Mouse (Mus musculus): ENCODE data around the gene Cyb561. TPM values are rescaled to one million over a fixed set of nuclear protein-coding genes. Genes with fewer than 3 reads are reported as not detected.

The Cyb561 gene
- total RNA-seq, 1 experiment from 2014 or later: not detected

DNA sequence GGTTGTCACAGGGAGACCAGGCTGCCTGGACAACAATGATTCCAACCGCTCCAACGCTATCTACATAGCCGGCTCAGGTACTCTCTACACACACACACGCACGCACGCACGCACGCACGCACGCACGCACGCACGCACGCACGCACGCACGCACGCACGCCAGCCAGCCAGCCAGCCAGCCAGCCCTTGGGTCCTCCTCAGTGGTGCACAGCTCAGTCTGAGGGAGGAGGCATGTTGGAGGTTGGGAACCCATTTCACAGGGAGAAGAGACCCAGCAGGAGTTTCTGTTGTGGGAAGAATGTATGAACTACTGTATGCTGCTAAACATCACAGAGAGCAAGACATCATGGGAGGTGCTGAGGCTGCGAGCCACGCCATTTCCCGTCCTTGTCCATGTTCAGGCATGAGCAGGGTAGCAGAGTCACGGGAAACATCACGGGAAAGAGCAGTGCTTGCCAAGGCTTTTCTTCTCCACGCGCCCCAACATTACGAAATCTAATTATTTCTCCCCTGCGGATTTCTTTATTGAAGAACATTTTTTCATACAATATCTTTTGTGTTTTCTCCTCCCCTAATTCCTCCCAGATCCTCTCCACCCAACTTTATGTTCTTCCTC is 2.8 kb upstream of the Cyb561 start:
- no peak for ATAC-seq (ENCODE audit: extremely low read depth, insufficient number of reproducible peaks, low FRiP score, poor library complexity, severe bottlenecking)

DNA sequence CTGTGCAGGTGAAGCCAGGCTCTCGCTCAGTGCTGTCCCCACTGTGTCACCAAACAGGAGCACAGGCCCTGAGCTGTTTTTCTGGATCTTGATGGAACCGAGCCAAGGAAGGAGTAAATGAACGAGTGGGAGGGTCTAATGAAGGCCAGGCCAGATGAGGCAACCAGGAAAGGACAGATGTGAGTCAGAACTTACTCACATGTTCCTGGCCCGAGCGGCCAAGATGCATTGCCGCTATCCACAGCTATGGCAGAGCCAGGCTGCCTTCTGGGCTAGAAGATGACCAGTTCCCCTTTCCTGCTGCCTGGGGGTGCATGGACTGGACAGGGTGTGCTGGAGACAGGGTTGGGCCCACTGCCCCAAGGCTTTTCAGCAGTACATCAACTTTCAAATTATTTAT is 266 bp upstream of the Cyb561 start:
- no peak for ATAC-seq (ENCODE audit: extremely low read depth, insufficient number of reproducible peaks, low FRiP score, poor library complexity, severe bottlenecking)

DNA sequence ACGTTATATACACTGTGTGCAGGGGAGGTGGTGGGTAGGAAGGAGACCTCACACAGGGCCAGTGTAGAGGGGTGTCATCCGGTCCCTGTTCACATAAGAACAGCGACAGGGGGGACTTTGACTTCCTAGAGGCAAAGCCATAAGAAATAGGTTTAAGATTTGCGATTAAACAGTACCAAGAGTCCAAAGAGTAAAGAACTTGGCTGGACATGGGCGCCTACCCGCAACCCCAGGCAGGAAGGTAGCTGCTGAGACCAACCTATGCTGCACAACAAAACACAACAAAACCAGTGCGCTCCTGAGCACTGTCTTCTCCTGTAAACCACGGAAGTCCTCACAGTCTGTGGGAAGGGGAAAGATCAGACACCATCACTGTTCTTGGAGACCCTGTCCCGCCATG is 1.0 kb downstream of the Cyb561 start:
- ATAC-seq (ENCODE audit: extremely low read depth, insufficient number of reproducible peaks, low FRiP score, poor library complexity, severe bottlenecking): no peak

DNA sequence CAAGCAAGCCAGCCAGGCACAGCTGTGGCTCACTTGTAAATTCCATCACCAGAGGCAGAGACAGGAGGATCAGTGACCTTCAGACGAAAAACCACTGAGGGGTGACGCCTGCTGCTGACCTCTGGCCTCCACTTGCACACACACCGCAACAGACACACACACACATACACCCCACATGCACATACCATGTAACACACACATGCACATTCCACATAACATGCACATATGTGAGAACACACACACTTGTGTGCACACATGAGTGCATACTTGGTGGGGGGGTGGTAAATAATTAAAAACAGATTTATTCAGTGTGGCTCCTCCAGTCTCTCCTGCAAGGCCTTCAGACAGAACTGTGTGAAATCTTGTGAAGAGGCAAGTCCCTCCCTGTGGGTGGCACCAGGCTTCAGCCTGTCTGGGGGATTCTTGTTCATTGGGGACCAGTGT is 1.5 kb downstream of the Cyb561 start:
- no peak for ATAC-seq (ENCODE audit: extremely low read depth, insufficient number of reproducible peaks, low FRiP score, poor library complexity, severe bottlenecking)

DNA sequence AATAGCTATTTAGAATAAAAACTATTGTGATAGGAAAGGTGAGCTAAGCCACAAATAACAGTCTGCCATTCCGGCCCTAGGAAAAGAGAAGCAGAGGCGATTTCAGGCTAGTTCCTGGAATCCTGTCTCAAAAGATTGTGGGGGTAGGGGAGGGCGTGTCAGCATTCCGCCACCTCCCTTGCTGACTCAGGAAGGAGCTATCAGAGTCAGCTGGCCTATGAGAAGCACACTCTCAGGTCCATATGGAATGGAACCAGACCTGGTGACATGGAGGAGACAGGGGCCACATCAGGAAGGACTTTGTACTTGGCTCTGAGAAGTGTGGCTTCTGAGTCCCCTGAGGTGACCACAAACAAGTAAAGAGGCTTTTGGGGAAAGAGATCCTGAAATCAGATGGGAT is 2.6 kb downstream of the Cyb561 start:
- no peak for ATAC-seq (ENCODE audit: extremely low read depth, insufficient number of reproducible peaks, low FRiP score, poor library complexity, severe bottlenecking)

DNA sequence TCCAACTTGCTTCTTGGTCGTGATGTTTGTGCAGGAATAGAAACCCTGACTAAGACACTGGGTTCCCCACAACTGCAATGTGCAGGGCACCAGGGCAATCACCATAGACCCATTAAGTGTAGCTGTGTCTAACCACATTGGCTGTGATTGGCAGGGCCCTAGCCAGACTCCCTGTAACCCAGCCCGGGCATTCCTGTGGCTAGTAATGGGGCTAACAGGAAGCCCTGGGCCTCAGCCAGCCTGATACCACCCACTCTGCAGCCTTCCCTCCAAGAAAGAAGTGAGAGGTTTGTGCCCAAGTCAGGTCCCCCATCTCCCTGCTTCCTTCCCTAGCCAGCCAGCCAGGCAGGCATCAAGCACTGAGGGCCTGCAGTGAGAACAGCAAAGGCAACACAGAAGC is 4.9 kb downstream of the Cyb561 start:
- ATAC-seq (ENCODE audit: extremely low read depth, insufficient number of reproducible peaks, low FRiP score, poor library complexity, severe bottlenecking): no peak

DNA sequence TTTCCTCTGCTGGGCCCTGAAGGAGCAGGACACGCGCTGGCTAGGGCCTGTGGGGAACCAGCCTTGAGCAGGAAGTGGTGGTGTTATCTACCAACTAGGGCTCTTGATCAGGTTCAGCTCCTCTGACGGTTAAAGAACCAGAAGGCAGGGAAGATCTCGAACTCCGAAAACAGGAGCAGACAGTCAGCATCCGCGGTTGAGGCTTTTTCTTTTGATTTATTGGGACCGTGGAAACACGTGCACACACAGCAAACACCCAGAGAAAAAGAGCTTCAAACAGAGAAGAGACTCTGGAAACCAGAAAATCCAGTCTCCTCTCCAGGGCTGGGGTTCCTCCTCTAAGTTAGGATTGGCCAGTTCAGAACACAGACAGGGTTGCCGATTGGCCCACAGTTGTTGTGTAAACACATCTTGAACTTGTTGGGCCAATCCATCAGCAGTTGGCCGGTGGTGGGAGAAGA is 6.4 kb downstream of the Cyb561 start:
- no peak for ATAC-seq (ENCODE audit: extremely low read depth, insufficient number of reproducible peaks, low FRiP score, poor library complexity, severe bottlenecking)

DNA sequence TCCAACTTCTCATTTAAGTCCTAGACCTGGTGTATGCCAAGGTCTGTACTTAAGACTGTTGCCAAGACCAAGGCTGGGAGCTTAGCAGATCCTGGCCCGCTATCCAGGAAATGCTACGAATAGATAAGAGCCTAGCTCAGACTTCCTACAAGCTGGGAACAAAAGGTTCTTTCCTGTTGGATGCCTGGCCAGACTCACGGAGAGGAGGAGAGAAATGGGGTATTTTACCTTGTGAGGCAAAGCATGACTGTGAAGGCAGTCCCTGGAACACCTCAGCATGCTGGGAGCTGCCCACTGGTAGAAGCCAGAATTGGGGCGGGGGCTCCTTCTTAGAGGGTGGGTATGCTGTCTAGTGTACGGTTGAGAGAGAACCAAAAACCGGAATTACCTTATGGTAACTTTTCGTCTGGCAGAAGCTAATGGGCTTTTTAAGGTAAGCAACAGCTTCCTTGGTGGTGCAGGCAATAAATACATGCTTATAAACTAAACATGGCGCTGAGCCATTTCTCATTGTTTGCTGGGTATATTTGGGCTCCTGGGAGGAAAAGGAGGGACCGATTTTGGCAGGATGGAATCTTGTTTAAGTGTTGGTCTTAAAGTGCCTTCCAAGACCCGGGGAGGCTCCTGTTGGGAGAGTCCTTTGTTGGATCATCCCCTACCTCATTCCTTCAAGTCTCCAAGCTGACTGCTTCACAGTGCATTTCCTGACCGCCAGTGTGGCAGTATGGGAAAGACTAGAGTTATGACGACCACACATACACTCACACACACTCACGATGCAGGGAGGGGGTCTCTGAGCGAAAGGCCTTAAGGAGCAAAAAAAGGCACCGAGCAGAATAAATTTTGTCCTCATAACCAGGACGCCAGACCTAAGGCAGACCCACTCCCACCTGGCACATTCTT is 8.1 kb downstream of the Cyb561 start:
- no peak for ATAC-seq (ENCODE audit: extremely low read depth, insufficient number of reproducible peaks, low FRiP score, poor library complexity, severe bottlenecking)

DNA sequence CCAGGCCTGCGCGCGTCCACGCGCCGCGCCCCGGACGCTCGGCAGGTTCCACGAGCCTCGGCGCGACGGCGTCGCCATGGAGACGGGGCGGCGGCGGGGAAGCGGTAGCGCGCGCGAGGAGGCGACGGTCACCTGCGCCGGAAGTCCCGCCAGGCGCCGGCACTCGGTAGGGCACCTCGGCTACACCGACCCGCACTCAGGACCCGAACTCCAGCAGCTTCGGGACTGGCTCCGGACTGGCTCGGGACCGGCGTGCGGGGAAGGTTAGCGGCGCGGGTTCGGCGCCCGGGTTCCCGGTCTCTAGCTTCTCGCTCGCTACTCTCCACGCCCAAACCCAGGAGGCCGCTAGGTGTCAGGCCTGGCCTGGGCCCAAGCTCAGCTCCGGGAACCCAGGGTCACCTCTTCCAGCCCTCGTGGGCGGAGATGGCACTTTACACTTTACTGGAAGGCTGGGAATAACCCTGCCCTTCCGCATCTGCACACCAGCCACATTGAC is 9.0 kb downstream of the Cyb561 start:
- ATAC-seq (ENCODE audit: extremely low read depth, insufficient number of reproducible peaks, low FRiP score, poor library complexity, severe bottlenecking): no peak

DNA sequence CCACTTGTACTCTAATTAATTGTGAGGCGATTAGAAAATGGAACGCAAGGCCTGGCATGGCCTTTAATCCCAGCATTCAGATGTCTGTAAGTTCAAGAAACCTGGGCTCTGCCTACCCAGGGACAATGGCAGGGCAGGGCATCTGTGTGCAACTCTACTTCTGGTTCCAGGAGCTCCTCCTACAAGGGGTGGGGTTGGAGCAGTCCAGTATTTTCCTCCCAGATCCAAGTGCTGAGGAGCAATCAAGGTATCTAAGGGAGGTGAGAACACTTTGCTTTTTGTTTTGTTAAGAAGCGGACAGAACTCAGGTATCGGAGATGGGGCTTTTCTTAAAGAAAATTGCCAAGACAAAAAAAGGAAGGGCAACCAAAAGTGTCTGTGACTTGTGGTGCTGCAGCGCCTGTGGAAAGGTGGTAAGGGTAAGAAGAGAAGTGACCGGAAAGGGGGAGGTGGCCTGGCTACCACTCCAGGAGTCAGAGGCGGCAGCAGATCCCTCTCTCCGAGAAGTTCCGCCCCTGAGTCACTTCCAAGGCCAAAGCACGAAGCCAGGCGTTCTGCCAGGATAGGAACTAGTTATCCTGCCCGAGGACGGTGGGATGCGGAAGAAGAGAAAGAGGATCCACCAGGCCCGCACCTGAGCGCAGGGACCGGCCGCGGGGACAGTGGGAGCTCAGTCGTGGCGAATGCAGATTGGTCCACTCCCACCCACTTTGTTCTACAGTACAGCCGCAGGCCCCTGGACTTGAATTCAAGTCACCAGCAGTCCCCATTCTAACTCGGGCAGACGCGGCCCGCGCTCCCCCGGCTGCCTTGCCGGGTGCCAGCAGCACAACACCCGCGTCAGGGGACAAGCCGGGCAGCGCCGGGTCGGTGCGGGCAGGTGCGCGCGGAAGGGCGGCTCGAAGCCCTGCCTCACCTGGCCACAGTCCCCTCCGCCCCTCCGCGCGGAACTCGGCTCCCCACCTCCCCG is 9.7 kb downstream of the Cyb561 start:
- ATAC-seq (ENCODE audit: extremely low read depth, insufficient number of reproducible peaks, low FRiP score, poor library complexity, severe bottlenecking): no peak

DNA sequence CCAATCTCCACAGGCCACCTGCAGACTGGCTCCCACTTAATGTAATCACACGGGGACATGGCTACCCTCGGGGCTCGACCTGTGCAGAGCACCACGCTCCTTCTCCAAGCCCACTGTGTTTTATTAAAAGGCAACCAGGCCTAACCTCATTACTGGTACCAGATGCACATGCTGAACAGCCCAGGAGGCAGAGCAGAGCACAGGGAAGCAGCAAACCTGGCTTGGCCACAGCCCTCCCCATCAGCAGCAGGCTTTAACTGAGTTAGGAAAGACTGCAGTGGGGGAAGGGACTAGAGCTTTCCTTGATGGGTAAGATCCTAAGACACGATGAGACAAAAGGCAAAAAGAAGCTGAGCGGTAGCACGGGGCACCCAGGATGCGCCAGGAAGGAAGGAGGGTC is 11.2 kb downstream of the Cyb561 start:
- ATAC-seq (ENCODE audit: extremely low read depth, insufficient number of reproducible peaks, low FRiP score, poor library complexity, severe bottlenecking): no peak

DNA sequence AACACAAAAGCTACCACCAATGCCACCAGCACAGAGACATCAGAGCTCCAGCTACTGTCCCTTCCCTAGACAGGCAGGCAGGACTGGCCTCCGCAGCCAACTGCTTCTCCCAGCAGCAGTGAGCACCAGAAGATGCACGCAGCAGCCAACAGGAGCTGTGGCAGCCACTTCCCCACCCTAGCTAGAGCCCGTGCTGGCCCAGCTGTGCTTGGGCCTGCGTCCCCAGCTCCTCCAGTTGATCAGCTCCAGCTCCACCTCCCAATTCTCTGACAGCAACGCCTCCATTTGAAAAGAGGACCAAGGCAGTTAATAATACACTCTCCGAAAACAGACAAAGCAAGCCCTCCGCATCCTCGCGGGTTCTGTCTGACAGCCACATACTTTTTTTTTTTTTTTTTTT is 14.4 kb downstream of the Cyb561 start:
- ATAC-seq (ENCODE audit: extremely low read depth, insufficient number of reproducible peaks, low FRiP score, poor library complexity, severe bottlenecking): no peak

DNA sequence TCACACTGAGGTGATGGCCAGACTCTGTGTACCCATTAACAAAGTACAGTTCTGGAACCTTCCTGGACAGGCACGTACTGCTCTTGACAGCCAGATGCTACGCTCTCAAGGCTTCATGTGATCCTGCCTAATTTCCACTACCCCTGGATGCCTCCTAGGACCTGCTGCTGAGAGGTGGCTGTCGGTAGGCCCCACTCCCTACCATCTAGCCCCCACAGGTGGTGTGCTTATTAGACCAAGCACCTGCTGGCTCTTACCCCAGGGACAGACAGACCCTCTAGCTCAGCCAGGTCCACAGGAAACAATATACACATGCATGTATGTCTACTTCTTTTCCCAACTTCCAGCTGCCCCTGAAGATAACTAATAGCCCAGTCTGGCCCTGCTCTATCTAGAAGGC is 16.2 kb downstream of the Cyb561 start:
- no peak for ATAC-seq (ENCODE audit: extremely low read depth, insufficient number of reproducible peaks, low FRiP score, poor library complexity, severe bottlenecking)

DNA sequence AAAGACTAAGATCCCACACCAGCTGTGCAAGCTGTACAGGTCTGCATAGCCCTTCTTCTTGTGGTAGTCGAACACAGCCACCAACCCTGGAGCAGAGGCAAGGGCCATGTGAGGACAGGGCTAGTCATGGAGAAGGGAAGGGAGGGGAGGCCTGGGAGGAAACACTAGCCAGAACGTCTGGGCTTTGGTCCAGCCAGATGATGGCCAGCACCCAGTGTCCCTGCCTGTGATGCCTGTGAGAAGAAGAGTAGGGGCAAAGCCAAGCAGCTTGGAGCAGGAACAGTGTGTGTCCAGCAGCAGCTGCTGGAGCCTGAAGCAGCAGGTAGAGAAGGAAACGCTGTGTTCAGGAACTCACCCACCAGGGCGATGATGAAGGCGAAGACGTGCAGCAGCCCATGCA is 16.9 kb downstream of the Cyb561 start:
- no peak for ATAC-seq (ENCODE audit: extremely low read depth, insufficient number of reproducible peaks, low FRiP score, poor library complexity, severe bottlenecking)

DNA sequence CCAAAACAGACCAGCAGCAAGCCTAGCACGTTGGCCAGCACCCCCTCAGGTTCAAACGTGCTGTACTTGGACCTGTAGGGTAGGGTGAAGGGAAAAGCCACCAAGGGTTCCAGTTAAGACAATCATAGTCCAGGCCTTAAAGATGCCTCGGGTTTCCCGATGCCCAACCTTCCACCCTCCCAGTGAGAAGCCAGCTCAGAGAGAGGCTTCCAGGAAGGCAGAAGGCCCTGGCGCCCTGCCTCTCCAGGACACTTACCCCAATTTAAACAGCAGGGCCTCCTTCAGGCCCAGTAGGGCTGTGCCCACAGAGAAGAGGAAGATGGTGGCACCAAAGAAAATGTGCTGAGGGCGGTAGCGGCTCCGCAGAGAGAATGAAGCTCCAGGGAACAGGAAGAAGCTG is 17.6 kb downstream of the Cyb561 start:
- ATAC-seq (ENCODE audit: extremely low read depth, insufficient number of reproducible peaks, low FRiP score, poor library complexity, severe bottlenecking): no peak

DNA sequence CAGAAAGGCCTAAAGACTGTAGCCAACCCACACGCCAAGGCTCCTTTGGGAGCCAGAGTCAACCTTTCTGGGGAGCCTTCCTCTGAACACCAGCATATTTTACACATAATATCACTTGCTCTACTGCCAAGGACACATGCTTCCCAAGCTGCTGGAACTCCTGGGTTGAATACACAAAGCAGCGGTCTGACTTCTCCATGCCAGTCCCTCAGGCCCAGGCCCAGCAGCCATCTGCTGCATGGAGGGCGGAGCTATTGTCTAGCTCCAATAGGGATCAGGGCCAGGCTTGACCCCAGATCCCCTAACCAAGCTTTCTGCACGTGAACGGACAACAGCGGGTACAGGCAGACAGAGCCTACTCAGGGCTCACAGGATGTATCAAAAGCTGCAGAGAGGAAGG is 18.3 kb downstream of the Cyb561 start:
- ATAC-seq (ENCODE audit: extremely low read depth, insufficient number of reproducible peaks, low FRiP score, poor library complexity, severe bottlenecking): no peak

DNA sequence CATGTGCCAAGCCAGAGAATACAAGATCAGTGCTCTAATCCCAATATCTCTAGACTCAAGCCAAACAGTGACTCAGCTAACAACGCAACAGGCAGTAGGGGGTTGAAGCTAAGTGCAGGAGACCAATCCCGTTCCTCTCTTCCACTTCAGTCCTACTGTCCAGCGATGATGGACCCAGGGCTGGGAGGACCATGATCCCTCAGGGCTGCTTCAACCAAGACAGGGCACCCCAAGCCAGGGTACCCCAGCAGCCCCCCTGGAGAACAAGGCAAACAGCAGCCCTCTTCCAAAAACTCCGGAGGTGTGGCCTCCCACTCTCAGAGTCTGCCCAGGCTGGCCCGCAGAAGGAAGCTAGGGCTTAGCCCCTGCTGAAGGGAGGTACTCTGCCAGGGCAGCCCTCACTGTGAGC is 18.8 kb downstream of the Cyb561 start:
- ATAC-seq (ENCODE audit: extremely low read depth, insufficient number of reproducible peaks, low FRiP score, poor library complexity, severe bottlenecking): no peak

DNA sequence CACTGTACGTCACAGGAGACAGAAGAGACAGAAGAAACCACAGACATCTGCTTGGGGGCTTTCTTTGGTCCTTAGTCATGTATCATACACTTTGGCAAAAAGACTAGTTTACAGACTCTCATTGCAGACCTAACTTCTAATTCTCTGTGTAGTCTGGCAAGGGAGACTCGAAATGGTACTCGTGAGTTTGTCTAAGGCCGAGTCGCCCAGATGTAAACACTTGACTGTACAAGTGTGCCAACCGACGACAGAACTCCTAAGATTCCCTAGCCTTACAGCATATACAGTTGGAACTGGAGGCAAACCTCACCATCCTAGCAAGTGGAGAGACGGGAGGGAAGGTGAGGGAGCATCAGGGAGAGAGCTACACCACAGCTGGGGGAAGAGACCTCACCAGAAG is 19.4 kb downstream of the Cyb561 start:
- ATAC-seq (ENCODE audit: extremely low read depth, insufficient number of reproducible peaks, low FRiP score, poor library complexity, severe bottlenecking): no peak

DNA sequence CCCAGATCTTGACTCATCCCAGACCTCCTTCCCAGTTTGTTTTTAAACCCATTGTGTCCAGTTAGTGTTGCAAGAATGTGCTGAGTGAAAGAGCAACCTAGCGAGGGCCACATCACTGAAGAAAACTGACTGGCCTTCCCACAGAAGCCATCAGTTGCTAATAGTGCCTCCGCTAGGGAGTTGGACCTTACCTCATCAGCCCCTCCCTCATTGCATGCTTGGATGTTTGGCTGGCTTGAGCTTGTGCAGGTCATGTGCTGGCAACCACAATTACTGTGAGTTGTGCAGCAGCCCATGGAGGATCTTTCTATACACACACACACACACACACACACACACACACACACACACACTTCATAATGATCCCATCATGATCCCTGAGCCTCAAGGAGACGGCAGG is 21.8 kb downstream of the Cyb561 start:
- no peak for ATAC-seq (ENCODE audit: extremely low read depth, insufficient number of reproducible peaks, low FRiP score, poor library complexity, severe bottlenecking)
